Mouse (Mus musculus): Measurements from ENCODE around the gene Ppp4r3a.
A peak's percentile ranks its signal among the peaks of the same experiment; 100 is the strongest.
"Not testable (repeated sequence)": the region's sequence is repeated elsewhere in the genome, so short reads cannot be mapped to it uniquely, and the experiment has no call there.

Ppp4r3a gene

DNA sequence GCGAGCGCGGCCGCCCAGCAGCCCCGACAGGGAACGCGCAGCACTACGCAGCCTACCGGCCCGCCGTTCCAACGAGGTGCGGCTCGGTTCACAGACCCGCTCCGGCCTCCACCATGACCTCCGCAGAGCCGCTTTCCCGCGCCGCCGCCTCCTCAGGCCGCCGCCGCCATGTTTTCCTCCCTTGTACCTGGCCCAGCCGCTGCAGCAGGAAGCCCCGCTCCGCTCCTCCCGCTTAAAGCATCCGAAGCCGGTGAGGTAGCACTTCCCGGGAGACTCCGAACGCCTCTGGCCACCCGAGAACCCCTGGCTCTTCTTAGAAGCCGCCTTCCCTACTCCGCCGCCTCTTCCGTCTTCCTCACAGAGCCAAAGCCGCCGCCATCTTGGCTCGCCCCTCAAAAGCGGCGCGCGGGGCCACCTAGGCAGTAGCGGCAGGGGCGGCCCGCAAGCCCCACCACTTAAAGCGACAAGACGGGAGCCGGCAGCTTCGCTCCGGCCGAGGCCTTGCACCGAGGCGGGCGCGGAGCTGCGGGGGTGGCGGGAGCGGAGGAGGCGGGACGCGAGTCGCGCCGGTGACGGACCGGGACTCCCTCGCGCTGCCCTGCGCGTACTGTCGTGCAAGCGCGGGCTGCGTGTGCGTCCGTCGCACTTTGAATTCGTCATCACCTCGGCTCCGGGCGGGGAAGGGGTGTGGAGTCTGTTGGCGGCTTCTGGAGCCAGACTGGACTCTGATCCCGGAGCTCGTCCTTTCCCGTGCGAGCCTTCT, at the start of gene Ppp4r3a:
Ppp4r3a (minus strand) TSS at position 627 of the 763 bp plus-strand sequence.
- peak; percentile 97 for DNase-seq

DNA sequence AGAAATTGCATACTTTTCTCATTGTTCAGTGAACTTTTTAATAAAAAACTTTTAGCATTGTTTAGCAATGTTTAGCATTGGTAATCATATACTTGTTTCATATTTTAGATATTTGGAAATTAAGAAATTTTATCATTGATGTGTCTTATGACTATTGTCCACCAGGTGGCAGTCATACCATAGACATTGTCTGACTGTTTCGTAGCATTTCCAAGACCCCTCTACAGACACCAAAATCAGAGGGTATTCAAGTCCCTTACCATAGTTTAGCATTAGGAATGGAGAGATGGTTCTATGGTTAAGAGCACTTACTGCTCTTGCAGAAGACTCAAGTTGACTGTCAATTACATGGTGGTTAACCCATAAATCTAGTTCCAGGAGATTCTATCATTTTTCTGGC, 39.5 kb upstream of the Ppp4r3a start:
- no peak for DNase-seq

DNA sequence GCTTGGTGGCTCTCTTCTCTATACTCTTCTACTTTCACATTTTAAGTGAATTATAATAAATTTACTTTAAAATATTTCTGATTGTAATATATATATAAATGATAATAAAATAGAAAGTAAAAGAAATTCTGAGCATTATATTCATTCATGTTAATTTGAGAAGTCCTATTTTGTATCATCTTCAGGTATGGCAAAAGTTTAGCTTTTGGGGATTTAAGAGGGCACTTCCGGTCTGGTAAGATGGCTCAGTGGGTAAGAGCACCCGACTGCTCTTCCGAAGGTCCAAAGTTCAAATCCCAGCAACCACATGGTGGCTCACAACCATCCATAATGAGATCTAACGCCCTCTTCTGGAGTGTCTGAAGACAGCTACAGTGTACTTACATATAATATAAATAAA, 38.6 kb upstream of the Ppp4r3a start:
- not testable (repeated sequence) for DNase-seq

DNA sequence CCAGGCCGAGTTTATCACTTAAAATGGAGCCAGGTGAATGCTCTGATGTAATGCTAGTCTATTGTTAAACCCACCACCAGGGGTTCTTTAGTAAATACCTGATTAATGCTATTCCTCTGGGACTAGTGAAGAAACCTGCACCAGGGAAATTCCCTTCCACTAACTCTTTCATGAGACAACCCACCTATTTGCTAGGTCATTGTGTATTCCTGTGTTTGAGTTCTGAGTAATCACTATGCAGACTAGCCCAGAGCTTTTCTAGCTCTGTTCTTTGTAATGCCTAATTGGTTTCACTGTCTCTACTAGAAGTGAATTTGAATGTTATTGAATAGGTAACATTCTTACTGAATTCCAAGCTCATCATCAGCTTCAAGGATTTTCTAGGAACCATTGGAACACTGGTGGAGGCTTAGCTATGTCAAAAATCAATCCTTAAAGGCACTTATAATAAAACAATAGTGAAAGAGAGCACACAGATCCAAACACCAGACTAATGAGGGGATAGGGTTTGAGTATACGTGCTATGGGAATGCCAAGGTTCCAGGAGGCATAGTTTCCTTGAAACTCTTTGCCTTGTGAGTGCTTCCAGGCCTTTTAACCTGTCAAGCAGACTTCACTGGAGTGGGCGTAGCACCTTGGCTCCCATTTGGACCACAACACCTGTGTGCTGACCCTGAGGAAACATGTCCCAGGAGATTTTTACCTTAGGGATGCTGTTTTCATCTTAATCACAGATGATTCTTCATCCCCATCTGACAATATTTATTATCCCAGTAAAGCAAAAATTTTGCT, 26.5 kb upstream of the Ppp4r3a start:
- DNase-seq, result not testable (repeated sequence)

DNA sequence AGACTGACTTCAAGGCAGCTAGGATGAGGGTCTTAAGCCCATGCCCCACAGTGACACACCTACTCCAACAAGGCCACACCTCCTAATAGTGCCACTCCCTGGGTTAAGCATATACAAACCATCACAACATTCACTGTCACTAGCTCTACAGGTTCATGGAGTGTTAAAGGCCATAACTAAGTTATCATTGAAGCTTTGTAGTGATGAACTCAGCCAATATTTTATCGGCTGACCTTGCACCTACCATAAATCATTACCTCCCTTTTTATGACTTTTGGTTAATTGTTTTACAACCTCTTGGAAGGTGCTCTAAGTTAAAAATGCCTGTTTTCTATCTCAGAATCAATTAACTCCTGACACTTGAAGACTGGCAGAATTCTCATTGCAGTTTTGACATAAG, 24.2 kb upstream of the Ppp4r3a start:
- no peak for DNase-seq

DNA sequence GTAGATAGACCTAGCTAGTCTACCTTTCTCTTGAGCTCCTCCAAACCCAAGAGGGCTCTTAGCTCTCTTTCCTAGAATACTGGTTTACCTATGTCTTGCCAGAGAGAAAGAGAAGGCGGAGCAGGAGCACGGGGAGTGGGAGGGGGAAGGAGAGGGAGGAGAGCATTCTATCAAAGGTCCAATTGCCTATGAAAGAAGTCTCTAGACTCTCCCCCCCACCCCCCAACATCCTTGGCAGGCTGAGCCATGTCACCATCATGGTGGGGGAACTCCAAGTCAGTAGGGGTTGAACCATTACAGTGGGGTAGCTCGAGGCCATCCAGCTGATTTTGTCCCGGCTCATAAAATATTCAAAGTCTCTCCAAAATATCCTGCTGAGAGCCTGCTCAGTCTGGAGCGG, 22.1 kb upstream of the Ppp4r3a start:
- DNase-seq, result no peak

DNA sequence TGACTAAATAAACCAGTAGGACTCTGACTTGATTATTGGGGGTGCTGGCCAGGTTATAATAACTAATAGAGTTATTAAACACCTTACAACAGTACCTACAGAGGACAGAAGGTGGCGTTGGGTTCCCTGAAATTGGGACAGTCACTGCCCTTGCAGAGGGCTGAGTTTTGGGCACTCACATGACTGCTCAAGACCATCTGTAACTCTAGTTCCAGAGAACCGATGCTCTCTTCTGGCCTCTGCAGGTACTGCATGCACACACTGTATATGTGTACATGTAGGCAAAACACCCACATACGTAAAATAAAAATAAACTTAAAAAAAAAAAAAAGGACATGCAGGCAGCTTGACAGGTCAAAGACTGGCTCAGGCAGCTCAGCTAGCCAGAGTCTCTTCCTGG, 19.1 kb upstream of the Ppp4r3a start:
- no peak for DNase-seq

DNA sequence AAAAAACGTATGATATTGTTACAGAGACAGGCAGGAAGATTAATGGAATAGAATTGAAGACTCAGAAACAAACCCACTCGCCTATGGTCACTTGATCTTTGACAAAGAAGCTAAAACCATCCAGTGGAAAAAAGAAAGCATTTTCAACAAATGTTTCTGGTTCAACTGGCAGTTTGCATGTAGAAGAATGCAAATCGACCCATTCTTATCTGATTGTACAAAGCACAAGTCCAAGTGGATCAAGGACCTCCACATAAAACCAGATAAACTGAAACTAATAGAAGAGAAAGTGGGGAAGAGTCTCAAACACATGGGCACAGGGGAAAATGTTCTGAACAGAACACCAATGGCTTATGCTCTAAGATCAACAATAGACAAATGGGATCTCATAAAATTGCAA, 10.2 kb upstream of the Ppp4r3a start:
- DNase-seq, result not testable (repeated sequence)

DNA sequence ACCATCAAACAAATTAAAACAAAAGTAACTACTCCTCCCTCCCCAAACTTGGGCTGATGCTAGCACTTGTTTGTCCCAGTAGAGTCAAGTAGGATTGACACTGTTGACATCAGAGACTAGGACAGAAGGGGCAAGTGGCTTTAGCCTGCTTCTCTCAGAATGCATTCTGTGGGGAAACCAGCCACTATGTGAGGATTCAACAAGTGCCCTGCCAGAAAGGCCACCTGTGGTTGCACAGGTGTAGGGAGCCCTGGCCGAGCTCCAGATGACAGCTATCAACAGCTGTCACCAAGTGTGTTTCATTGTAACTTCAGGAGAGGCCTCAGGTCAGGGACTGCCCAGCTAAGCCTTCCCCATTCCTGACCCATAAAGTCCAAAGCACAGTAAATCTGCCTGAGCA, 6.5 kb upstream of the Ppp4r3a start:
- DNase-seq, result no peak

DNA sequence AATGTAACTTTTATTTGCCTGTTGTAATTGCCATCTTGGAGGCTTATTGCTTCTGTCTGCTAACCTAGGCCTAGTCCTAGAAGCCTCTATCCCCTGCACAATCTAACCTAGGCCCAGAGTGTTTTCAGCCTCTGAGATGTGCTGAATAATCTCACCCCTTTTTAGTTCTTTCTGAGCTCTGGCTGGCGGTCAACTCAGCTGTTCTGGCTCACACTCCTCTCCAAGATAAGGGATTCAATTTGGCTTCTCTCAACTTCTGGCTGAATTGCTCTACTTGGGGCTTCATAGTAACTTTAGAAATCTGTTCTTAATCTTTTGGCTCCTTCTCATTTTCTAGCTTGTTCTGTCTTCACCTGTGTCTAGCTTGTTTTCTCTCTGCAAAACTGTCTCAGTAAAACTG, 3.9 kb upstream of the Ppp4r3a start:
- no peak for DNase-seq

DNA sequence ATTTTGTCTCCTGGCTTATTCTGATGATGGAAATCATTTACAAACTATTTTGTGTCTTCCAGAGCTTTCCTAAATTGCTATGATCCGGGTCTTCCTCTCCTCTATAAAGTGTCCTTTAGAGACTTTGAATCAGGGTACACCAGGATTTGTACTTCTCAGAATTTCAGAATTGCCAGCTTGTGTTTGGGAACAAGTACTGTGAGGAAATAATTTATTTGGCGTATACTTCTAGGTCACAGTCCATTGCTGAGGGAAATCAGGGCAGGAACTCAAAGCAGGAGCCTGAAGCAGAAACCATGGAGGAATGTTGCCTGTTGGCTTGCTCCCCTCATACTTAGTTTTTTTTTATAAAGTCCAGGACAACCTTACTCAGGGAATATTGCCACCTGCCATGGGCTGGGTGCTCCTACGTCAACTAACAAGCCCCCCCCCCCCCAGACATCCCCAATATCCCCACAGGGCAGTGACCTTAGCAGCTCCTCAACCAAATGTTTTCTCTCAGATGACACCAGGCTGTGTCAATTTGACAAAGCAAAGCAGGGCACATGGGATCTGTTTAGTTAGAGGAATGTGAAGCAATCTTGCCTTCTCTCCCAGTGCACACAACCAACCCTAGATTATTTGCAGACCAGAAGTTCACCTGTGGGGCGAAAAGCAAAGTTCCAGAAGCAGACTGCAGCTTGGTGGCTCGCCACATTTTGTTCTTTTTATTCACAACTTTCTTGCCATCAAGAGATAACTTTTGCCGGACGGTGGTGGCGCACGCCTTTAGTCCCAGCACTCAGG, 1.6 kb upstream of the Ppp4r3a start:
- DNase-seq, result no peak

DNA sequence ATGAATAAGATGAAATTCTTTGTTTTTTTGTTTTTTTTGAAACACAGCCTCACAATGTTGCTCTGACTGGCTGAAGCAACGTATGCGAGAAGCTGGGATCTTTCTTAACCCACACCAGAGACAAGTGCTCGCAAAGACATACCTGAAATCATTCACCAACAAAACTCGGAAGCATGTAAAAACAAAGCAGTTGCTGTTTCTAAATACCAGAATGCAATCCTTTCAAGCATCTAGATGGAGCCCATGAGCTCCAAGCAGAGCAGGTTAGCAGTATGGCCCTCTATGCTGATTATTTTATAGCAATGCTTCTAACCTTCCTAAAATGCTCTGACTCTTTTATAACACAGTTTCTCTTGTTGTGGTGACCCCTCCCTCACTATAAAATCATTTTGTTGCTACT, 735 bp upstream of the Ppp4r3a start:
- no peak for DNase-seq

DNA sequence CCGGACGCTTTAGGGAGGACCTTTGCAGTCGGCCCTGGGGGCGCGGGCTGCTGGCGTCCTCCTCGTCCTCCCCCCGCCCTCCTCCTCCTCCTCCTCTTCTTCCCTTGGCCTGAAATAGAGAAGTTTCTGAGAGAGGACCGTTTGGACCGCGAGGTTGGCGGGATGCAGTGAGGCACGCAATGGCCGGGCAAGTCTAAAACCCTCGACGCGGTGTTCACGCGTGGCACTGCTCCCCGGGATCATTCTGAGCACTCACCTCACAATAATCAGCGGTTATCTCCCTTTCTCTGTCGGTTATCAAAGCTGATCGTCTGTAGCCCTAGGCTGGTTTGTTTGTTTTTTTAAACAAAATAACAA, 315 bp upstream of the Ppp4r3a start:
- no peak for DNase-seq

DNA sequence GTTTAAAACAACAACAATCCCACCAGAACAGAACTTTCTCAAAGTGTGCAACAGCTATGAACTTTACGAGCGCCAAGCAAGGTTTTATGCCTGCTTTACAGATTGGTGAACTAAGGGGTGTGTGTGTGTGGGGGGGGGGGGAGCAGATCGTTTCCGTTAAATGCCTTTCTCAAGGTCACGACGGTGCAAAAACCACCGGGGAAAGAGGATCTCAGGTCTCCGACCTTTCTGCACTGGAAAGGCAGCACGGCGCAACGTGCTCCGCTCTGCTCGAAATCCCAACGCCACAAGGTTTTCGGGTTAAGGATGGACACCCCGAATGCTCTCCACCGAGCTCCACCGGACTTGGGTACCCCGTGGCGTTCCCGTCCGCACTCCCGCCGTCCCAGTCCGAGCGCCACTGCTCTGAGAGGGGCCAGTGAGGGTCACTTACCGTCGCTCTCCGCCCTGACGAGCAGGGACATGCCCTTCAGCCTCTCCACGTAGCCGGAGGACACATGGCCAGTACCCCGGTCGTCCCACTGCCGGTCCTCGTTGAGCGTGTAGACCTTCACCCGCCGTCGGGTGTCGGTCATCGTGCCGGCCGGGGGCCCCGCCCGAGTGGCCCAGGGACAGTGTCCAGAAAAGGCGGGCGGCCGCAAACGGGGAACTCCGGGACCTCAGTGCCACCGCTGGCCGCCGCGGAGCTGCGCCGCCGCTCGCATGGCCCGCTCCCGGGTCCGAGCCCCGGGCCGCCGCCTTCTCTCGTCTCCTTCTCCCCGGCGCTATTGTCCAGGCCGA, 1.0 kb downstream of the Ppp4r3a start:
- peak; percentile 56 for DNase-seq

DNA sequence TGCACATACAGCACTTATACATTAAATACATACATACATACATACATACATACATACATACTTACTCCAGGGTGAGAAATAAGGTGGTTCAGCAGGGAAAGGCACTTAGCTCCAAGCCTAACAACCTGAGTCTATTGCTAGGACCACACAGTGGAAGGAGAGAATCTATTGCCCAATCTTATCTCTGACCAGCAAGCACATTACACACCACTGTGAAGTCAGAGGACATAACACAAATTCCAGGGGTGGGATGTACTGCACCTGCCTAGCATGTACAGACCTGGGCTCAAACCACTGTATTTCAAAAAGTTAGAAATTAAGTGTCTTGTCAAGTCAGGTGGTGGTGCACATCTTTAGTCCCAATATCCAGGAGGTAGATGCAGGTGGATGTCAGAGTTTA, 5.5 kb downstream of the Ppp4r3a start:
- no peak for DNase-seq

DNA sequence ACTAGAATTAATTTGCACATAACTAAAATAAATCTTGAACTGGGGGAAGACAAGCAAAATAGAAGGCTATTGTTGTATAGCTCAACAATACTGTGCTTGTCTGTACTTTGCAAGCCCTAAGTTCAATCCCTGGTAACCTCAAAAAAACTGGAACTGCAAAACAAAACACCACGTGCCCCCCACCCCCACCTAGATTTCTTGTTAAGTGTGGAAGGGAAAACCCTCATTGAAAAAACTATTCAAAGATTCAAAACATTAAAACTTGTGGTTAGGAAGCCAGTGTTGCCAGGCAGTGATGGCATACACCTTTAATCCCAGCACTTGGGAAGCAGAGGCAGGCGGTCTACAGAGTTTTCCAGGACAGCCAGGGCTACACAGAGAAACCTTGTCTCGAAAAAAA, 8.1 kb downstream of the Ppp4r3a start:
- DNase-seq, result no peak

DNA sequence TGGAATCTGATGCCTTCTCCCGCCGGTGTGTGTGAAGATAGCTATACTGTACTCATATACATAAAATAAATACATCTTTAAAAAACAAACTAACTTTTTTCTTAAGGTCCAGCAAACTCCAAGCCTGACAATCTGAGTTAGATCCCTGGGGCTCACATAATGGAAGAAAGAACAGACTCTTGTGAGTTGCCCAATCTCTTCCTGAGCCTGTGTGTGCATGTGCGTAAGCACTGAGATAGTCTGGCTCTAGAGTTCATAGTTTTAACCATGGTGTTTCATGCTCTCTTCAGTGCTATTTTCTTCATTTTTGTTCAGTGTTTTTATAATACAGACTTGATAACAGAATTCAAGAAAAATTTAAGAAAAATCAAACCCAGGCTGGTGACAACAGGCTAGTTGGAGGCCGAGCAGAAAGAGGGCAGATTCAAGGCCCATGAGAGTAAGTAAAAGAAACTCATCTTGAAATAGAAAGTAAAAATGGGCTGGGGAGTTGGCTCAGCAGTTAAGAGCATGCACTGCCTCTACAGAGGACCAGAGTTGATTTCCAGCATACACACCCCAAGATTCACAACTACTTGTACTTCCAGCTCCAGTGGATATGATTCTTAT, 8.6 kb downstream of the Ppp4r3a start:
- no peak for DNase-seq

DNA sequence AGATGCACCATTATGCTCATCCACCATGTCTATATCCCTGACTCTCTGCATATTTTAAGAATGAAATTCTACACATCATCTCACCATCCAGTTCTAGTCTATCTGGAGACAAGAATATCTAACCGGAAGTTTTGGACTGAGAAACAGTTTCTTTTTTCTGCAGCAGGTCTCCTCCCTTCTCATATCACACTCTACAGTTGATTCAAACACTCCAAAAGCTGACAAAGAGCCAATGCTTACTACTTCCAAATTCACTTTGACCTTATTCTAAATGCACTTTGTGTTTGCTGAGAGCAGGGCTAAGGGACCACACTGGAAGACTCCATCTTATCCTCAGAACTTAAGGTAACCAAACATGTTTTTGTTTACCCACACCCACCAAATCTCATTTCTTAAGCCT, 13.7 kb downstream of the Ppp4r3a start:
- DNase-seq, result no peak

DNA sequence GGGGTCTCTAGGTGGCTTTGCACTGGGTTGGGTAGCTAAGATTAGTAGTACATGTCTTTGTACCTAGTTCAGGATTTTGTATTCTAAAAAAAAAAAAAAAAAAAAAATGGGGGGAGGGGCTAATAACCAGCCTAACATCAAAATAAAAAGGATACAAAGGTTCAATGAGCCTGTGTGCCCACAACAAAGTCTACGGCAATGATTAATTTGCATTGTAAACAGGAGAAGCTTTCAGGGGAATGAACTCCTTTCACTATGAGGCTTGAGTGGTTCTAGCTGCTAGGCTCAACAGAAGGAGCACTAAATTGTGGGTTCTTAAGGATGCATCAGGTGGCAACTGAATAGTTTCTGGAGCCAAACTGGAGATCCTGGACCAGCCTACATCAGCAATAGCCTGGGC, 17.2 kb downstream of the Ppp4r3a start:
- DNase-seq, result no peak

DNA sequence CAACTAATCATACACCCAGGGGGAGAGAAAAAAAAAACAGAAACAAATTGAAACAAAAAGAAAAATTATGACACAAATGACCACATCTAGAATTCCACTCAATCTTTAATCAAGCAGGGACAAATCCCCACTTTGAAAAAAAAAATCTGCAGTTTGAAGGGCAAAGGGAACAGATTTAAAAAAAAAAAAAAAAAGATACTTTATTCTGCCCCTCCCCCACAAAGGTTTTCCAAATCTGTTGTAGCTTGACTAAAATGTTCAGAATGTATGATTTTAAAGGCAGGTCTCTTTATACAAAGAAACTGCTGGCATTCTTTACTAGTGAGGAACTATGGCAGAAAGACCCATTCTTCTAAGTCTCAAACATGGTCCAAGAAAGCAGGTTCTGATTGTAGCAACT, 43.5 kb downstream of the Ppp4r3a start:
- no peak for DNase-seq

DNA sequence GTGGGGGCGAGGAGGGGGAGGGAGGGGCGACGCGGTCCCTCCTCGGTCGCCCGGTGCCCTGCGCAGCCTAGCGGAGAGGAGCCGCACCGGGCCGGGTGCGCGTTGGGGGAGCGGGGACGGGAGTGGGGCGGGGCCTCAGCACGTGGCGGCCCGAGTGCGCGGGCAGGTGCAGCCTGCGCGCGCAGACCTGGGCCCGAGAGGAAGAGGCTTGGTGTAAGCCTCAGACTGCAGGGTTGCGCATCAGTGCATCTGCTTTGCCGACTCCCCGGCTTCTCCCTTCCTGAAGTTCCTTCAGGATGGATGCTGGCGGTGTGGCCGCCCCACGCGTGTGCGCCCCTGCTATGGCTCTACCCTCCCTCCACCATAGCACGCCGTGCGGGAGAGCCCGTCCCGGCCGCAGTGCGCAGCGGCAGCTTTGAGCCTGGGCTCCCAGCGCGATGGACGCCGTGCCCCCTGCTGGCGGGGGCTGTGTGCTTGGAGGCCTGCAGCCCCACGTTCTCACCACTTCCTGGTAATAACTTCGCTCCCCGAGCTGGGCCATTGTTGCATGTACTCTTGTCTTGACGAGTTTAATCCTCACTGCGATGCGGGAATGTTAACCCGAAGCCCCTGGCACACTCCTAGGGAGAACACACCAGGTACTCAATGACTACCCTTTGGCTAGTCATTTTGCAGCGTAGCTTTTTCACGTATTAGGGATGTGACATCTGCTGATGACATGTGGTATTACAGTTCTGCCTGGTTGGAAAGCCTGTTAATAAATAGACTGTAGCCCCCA, 54.4 kb downstream of the Ppp4r3a start, which contains the start of gene Ccdc88c:
Ccdc88c (minus strand) TSS at position 103 of the 778 bp plus-strand sequence.
- DNase-seq, result peak; percentile 76
